ENCODE assay signal across 24 mouse cellular contexts in genomic region chr7:44275546-44275945, GRCm38 (mm10). TPM values are rescaled to one million over a fixed set of nuclear protein-coding genes. Genes with fewer than 3 reads are reported as not detected.
"Had no signal": no experiment of that assay in that cellular context is flagged by ENCODE, and none has a peak within 500 bp of the region (broad histone marks: within the 10 kb centered on the region; RNA-seq: fewer than 3 reads in every experiment).

No protein-coding gene starts in this region.

- H3K4me1 ChIP-seq: limb, embryonic 13.5 days; megakaryocyte, embryonic 14.5 days; midbrain, embryonic 12.5 days; neural tube, embryonic 12.5 days; stomach, embryonic 15.5 days had no signal

- DNase-seq: kidney, adult 18-20 months; kidney, postnatal 10 days; kidney, postnatal 4 days; left cerebral cortex, postnatal 4 days; lung, adult 18-20 months; lung, postnatal 14 days; right cerebral cortex, postnatal 4 days; spleen, adult 18-20 months; thymus, adult 2 months; thymus, postnatal 25 days had no signal

- H3K4me3 ChIP-seq: limb, embryonic 13.5 days; megakaryocyte, embryonic 14.5 days; midbrain, embryonic 12.5 days; neural tube, embryonic 12.5 days; stomach, embryonic 15.5 days had no signal

- H3K27ac ChIP-seq: limb, embryonic 13.5 days; liver, embryonic 14.5 days; macrophage; midbrain, embryonic 12.5 days; neural tube, embryonic 12.5 days; stomach, embryonic 15.5 days had no signal

RNA-seq across cellular contexts. Expression of gene Gm15517, which starts 14.3 kb away (rescaled TPM):
- total RNA-seq: layer of hippocampus, adult 8-10 months; layer of hippocampus, postnatal 25 days; left cerebral cortex, postnatal 4 days; liver, adult 2 months; monocyte, adult 5-6 weeks; neutrophil, adult 5-6 weeks had no signal
- polyA plus RNA-seq: kidney, embryonic 14.5 days; liver, adult 2 months; liver, embryonic 14.5 days; macrophage; midbrain, embryonic 12.5 days; neural tube, embryonic 12.5 days; stomach, embryonic 15.5 days had no signal

RNA-seq across cellular contexts. Expression of gene Acp4, which starts 18.4 kb away (rescaled TPM):
- total RNA-seq: layer of hippocampus, adult 8-10 months; layer of hippocampus, postnatal 25 days; left cerebral cortex, postnatal 4 days; liver, adult 2 months; monocyte, adult 5-6 weeks; neutrophil, adult 5-6 weeks had no signal
- polyA plus RNA-seq: kidney, embryonic 14.5 days; liver, adult 2 months; liver, embryonic 14.5 days; macrophage; neural tube, embryonic 12.5 days; stomach, embryonic 15.5 days; urinary bladder, adult 2 months had no signal

RNA-seq across cellular contexts. Expression of gene 1700028J19Rik, which starts 29.1 kb away (rescaled TPM):
- total RNA-seq: monocyte, adult 5-6 weeks had no signal
